Mouse (Mus musculus) megakaryocyte, embryonic 14.5 days (primary cell): ENCODE results near the gene Mdm1. TPM values are rescaled to one million over a fixed set of nuclear protein-coding genes. Genes with fewer than 3 reads are reported as not detected.

Experiments used
- H3K27me3 ChIP-seq: replicated peaks from 2 replicates; pipeline ENCODE3; 2012; ENCODE audit warnings: inconsistent platforms
- H3K36me3 ChIP-seq: replicated peaks from 2 replicates; pipeline ENCODE3; 2012; ENCODE audit warnings: low read length, inconsistent platforms, mixed read lengths
- H3K4me1 ChIP-seq: 2 replicates; pipeline ENCODE4 v1.6.1; 2012; ENCODE audit warnings: inconsistent platforms
- H3K4me3 ChIP-seq: replicated peaks from 2 replicates; pipeline ENCODE3; 2012; ENCODE audit warnings: moderate library complexity, mild to moderate bottlenecking, inconsistent platforms
- H3K9me3 ChIP-seq: 2 replicates; pipeline ENCODE4 v1.6.1; 2012; ENCODE audit warnings: inconsistent platforms
- FLI1 ChIP-seq: IDR thresholded peaks from 2 replicates; pipeline ENCODE4 v1.6.1; 2012; ENCODE audit warnings: low read length, inconsistent platforms, mixed read lengths
- GATA1 ChIP-seq: IDR thresholded peaks from 3 replicates; pipeline ENCODE4 v1.6.1; 2012; ENCODE audit warnings: mixed read lengths, low read length, inconsistent platforms, borderline replicate concordance
- polyA plus RNA-seq: library from polyadenylated mRNA; stranded (reverse); fragments of >175 nt; gene quantifications from 2 replicates; pipeline ENCODE4 v1.2.3, GENCODE M21; 2012; ENCODE audit warnings: low replicate concordance; ENCODE audit not compliant: insufficient read depth

Mdm1 gene
- polyA plus RNA-seq, 1 experiment = 54.4 TPM

- Histone ChIP-seq H3K4me1 (peaks cover 26% of the 10 kb centered on the region), H3K27me3 (peaks cover 14% of the 10 kb centered on the region), H3K36me3 (peaks cover 2% of the 10 kb centered on the region), H3K4me3 (no peak overlapping the region), H3K9me3 (peaks cover 27% of the 10 kb centered on the region)
- TF ChIP-seq FLI1 (no peak), GATA1 (no peak)
These were observed 19.7 kb upstream of the Mdm1 start for GRCm38 (mm10) chr10:118121937-118122285.

- Histone ChIP-seq H3K4me3 (no peak overlapping the region), H3K27me3 (peaks cover 16% of the 10 kb centered on the region), H3K4me1 (peaks cover 26% of the 10 kb centered on the region), H3K36me3 (peaks cover 2% of the 10 kb centered on the region), H3K9me3 (peaks cover 27% of the 10 kb centered on the region)
- TF ChIP-seq GATA1 (no peak), FLI1 (no peak)
These were observed 19.0 kb upstream of the Mdm1 start for GRCm38 (mm10) chr10:118122441-118123162.

GRCm38 (mm10) chr10:118125236-118125635 is 16.4 kb upstream of the Mdm1 start:
- Histone ChIP-seq H3K27me3 (peaks cover 28% of the 10 kb centered on the region), H3K36me3 (peaks cover 2% of the 10 kb centered on the region), H3K4me1 (peaks cover 24% of the 10 kb centered on the region), H3K4me3 (no peak overlapping the region), H3K9me3 (peaks cover 27% of the 10 kb centered on the region)
- TF ChIP-seq FLI1 (no peak), GATA1 (no peak)

- H3K9me3 ChIP-seq = peaks cover 27% of the 10 kb centered on the region
- no peak for TF ChIP-seq GATA1
- no peak for TF ChIP-seq FLI1
- peaks cover 2% of the 10 kb centered on the region for H3K36me3 ChIP-seq
- peaks cover 23% of the 10 kb centered on the region for H3K4me1 ChIP-seq
- H3K4me3 ChIP-seq = no peak overlapping the region
- peaks cover 26% of the 10 kb centered on the region for H3K27me3 ChIP-seq
These were observed 15.7 kb upstream of the Mdm1 start for GRCm38 (mm10) chr10:118125776-118126445.

GRCm38 (mm10) chr10:118129001-118129682 is 12.5 kb upstream of the Mdm1 start:
- TF ChIP-seq GATA1 (no peak), FLI1 (no peak)
- Histone ChIP-seq H3K9me3 (peaks cover 15% of the 10 kb centered on the region), H3K4me3 (no peak overlapping the region), H3K4me1 (peaks cover 15% of the 10 kb centered on the region), H3K27me3 (peaks cover 20% of the 10 kb centered on the region), H3K36me3 (peaks cover 2% of the 10 kb centered on the region)

GRCm38 (mm10) chr10:118130016-118130415 is 11.6 kb upstream of the Mdm1 start:
- peaks cover 13% of the 10 kb centered on the region for H3K9me3 ChIP-seq
- H3K4me3 ChIP-seq = no peak overlapping the region
- peaks cover 20% of the 10 kb centered on the region for H3K27me3 ChIP-seq
- H3K36me3 ChIP-seq = peaks cover 2% of the 10 kb centered on the region
- TF ChIP-seq FLI1 = no peak
- no peak for TF ChIP-seq GATA1
- H3K4me1 ChIP-seq = peaks cover 15% of the 10 kb centered on the region

GRCm38 (mm10) chr10:118132993-118133392 is 8.6 kb upstream of the Mdm1 start:
- peaks cover 18% of the 10 kb centered on the region for H3K4me1 ChIP-seq
- no peak for TF ChIP-seq GATA1
- no peak for TF ChIP-seq FLI1
- H3K4me3 ChIP-seq = no peak overlapping the region
- no peaks in the 10 kb centered on the region for H3K36me3 ChIP-seq
- H3K27me3 ChIP-seq = peaks cover 12% of the 10 kb centered on the region
- no peaks in the 10 kb centered on the region for H3K9me3 ChIP-seq

GRCm38 (mm10) chr10:118138508-118138907 is 3.1 kb upstream of the Mdm1 start:
- TF ChIP-seq FLI1 = no peak
- no peak for TF ChIP-seq GATA1
- peaks cover 4% of the 10 kb centered on the region for H3K36me3 ChIP-seq
- no peaks in the 10 kb centered on the region for H3K9me3 ChIP-seq
- no peak overlapping the region for H3K4me3 ChIP-seq
- peaks cover 37% of the 10 kb centered on the region for H3K4me1 ChIP-seq
- no peaks in the 10 kb centered on the region for H3K27me3 ChIP-seq

GRCm38 (mm10) chr10:118139837-118140570 is 1.6 kb upstream of the Mdm1 start:
- H3K4me3 ChIP-seq = no peak overlapping the region
- peaks cover 49% of the 10 kb centered on the region for H3K4me1 ChIP-seq
- no peaks in the 10 kb centered on the region for H3K27me3 ChIP-seq
- TF ChIP-seq FLI1 = no peak
- TF ChIP-seq GATA1 = no peak
- no peaks in the 10 kb centered on the region for H3K9me3 ChIP-seq
- peaks cover 17% of the 10 kb centered on the region for H3K36me3 ChIP-seq
